Mouse (Mus musculus): ENCODE data around the gene Myocd. TPM values are rescaled to one million over a fixed set of nuclear protein-coding genes. Genes with fewer than 3 reads are reported as not detected.

The Myocd gene
- polyA plus RNA-seq, 1 experiment from 2014 or later: 53.2 TPM

GRCm38 (mm10) chr11:65250366-65250765 is 19.4 kb downstream of the Myocd start:
- H3K36me3 ChIP-seq: peaks cover 5% of the 10 kb centered on the region; the same call in 1 of the 2 replicates
- H3K4me1 ChIP-seq: peaks cover 43% of the 10 kb centered on the region
- H3K4me3 ChIP-seq: no peak overlapping the region
- no peak overlapping the region for H3K27ac ChIP-seq
- WGBS: 91% methylated on average over 4 of the region's 4 CpGs
- no peaks in the 10 kb centered on the region for H3K27me3 ChIP-seq (ENCODE audit: insufficient read depth, poor library complexity, severe bottlenecking)
- no peak for DNase-seq (ENCODE audit: low spot score)
- H3K9me3 ChIP-seq: no peaks in the 10 kb centered on the region

GRCm38 (mm10) chr11:65246301-65247054 is 23.3 kb downstream of the Myocd start:
- Histone ChIP-seq H3K27ac (no peak overlapping the region), H3K36me3 (peaks cover 6% of the 10 kb centered on the region; the same call in 1 of the 2 replicates), H3K27me3 (ENCODE audit: insufficient read depth, poor library complexity, severe bottlenecking) (no peaks in the 10 kb centered on the region), H3K4me3 (no peak overlapping the region), H3K9me3 (no peaks in the 10 kb centered on the region), H3K4me1 (peaks cover 33% of the 10 kb centered on the region; the same call in 1 of the 2 replicates)
- DNase-seq (ENCODE audit: low spot score): no peak
- WGBS: 71% methylated on average over 8 of the region's 8 CpGs

- peaks cover 39% of the 10 kb centered on the region; the same call in 1 of the 2 replicates for H3K4me1 ChIP-seq
- WGBS: 40% methylated on average over 3 of the region's 3 CpGs
- H3K4me3 ChIP-seq: no peak overlapping the region
- no peaks in the 10 kb centered on the region for H3K27me3 ChIP-seq (ENCODE audit: insufficient read depth, poor library complexity, severe bottlenecking)
- DNase-seq (ENCODE audit: low spot score): no peak
- no peaks in the 10 kb centered on the region for H3K9me3 ChIP-seq
- H3K36me3 ChIP-seq: peaks cover 6% of the 10 kb centered on the region
- H3K27ac ChIP-seq: peak overlapping the region; percentile 9
Observed at GRCm38 (mm10) chr11:65243593-65243992, 26.2 kb downstream of the Myocd start.

GRCm38 (mm10) chr11:65240521-65240920 is 29.3 kb downstream of the Myocd start:
- Histone ChIP-seq H3K27ac (no peak overlapping the region), H3K4me3 (no peak overlapping the region), H3K36me3 (peaks cover 6% of the 10 kb centered on the region; the same call in 1 of the 2 replicates), H3K9me3 (no peaks in the 10 kb centered on the region), H3K27me3 (ENCODE audit: insufficient read depth, poor library complexity, severe bottlenecking) (no peaks in the 10 kb centered on the region), H3K4me1 (peaks cover 45% of the 10 kb centered on the region)
- WGBS: 80% methylated on average over 7 of the region's 7 CpGs
- DNase-seq (ENCODE audit: low spot score): no peak

- Histone ChIP-seq H3K27me3 (ENCODE audit: insufficient read depth, poor library complexity, severe bottlenecking) (no peaks in the 10 kb centered on the region), H3K4me1 (peaks cover 38% of the 10 kb centered on the region), H3K36me3 (peaks cover 9% of the 10 kb centered on the region; the same call in 1 of the 2 replicates), H3K9me3 (no peaks in the 10 kb centered on the region), H3K27ac (no peak overlapping the region), H3K4me3 (no peak overlapping the region)
- no peak for DNase-seq (ENCODE audit: low spot score)
- WGBS: 83% methylated on average over 3 of the region's 3 CpGs
Observed at GRCm38 (mm10) chr11:65237896-65238295, 31.9 kb downstream of the Myocd start.

GRCm38 (mm10) chr11:65236907-65237306 is 32.9 kb downstream of the Myocd start:
- WGBS: 79% methylated on average over 2 of the region's 2 CpGs
- Histone ChIP-seq H3K9me3 (no peaks in the 10 kb centered on the region), H3K27me3 (ENCODE audit: insufficient read depth, poor library complexity, severe bottlenecking) (no peaks in the 10 kb centered on the region), H3K36me3 (peaks cover 12% of the 10 kb centered on the region; the same call in 1 of the 2 replicates), H3K4me1 (peaks cover 38% of the 10 kb centered on the region), H3K27ac (peak overlapping the region; percentile 67; the same call in 1 of the 2 replicates), H3K4me3 (no peak overlapping the region)
- no peak for DNase-seq (ENCODE audit: low spot score)

- 29% methylated on average over 2 of the region's 2 CpGs for WGBS
- Histone ChIP-seq H3K4me1 (peaks cover 36% of the 10 kb centered on the region), H3K27me3 (ENCODE audit: insufficient read depth, poor library complexity, severe bottlenecking) (no peaks in the 10 kb centered on the region), H3K4me3 (no peak overlapping the region), H3K9me3 (no peaks in the 10 kb centered on the region), H3K27ac (peak overlapping the region; percentile 67; the same call in 1 of the 2 replicates), H3K36me3 (peaks cover 25% of the 10 kb centered on the region; the same call in 1 of the 2 replicates)
- no peak for DNase-seq (ENCODE audit: low spot score)
Observed at GRCm38 (mm10) chr11:65235374-65235773, 34.4 kb downstream of the Myocd start.

GRCm38 (mm10) chr11:65231771-65232170 is 38.0 kb downstream of the Myocd start:
- H3K27me3 ChIP-seq (ENCODE audit: insufficient read depth, poor library complexity, severe bottlenecking): no peaks in the 10 kb centered on the region
- no peak overlapping the region for H3K4me3 ChIP-seq
- DNase-seq (ENCODE audit: low spot score): no peak
- no peak overlapping the region for H3K27ac ChIP-seq
- 71% methylated on average over 4 of the region's 4 CpGs for WGBS
- peaks cover 33% of the 10 kb centered on the region; the same call in 1 of the 2 replicates for H3K36me3 ChIP-seq
- H3K9me3 ChIP-seq: no peaks in the 10 kb centered on the region
- peaks cover 52% of the 10 kb centered on the region for H3K4me1 ChIP-seq

GRCm38 (mm10) chr11:65226766-65227165 is 43.0 kb downstream of the Myocd start:
- DNase-seq (ENCODE audit: low spot score): no peak
- Histone ChIP-seq H3K4me1 (peaks cover 45% of the 10 kb centered on the region), H3K4me3 (peak overlapping the region; percentile 5; the same call in 1 of the 2 replicates), H3K36me3 (peaks cover 60% of the 10 kb centered on the region), H3K27ac (peak overlapping the region; percentile 74), H3K9me3 (no peaks in the 10 kb centered on the region), H3K27me3 (ENCODE audit: insufficient read depth, poor library complexity, severe bottlenecking) (no peaks in the 10 kb centered on the region)
- 18% methylated on average over 10 of the region's 10 CpGs for WGBS

GRCm38 (mm10) chr11:65214954-65215629 is 54.7 kb downstream of the Myocd start:
- no peak for DNase-seq (ENCODE audit: low spot score)
- peak overlapping the region; percentile 39; the same call in 1 of the 2 replicates for H3K27ac ChIP-seq

GRCm38 (mm10) chr11:65213806-65214205 is 56.0 kb downstream of the Myocd start:
- no peaks in the 10 kb centered on the region for H3K27me3 ChIP-seq (ENCODE audit: insufficient read depth, poor library complexity, severe bottlenecking)
- no peak overlapping the region; the same call in 1 of the 2 replicates for H3K27ac ChIP-seq
- H3K9me3 ChIP-seq: no peaks in the 10 kb centered on the region
- peaks cover 27% of the 10 kb centered on the region for H3K36me3 ChIP-seq
- 93% methylated on average over 2 of the region's 2 CpGs for WGBS
- H3K4me1 ChIP-seq: peaks cover 58% of the 10 kb centered on the region
- no peak overlapping the region for H3K4me3 ChIP-seq
- no peak for DNase-seq (ENCODE audit: low spot score)

More at GRCm38 (mm10) chr11:65214954-65215629, 54.7 kb downstream of the Myocd start:
- no peaks in the 10 kb centered on the region for H3K27me3 ChIP-seq (ENCODE audit: insufficient read depth, poor library complexity, severe bottlenecking)
- H3K36me3 ChIP-seq: peaks cover 40% of the 10 kb centered on the region
- H3K4me3 ChIP-seq: no peak overlapping the region
- 68% methylated on average over 9 of the region's 9 CpGs for WGBS
- peaks cover 45% of the 10 kb centered on the region for H3K4me1 ChIP-seq
- H3K9me3 ChIP-seq: no peaks in the 10 kb centered on the region

GRCm38 (mm10) chr11:65211701-65212100 is 58.1 kb downstream of the Myocd start:
- H3K4me1 ChIP-seq: peaks cover 79% of the 10 kb centered on the region
- H3K36me3 ChIP-seq: peaks cover 9% of the 10 kb centered on the region
- no peak overlapping the region for H3K4me3 ChIP-seq
- H3K27ac ChIP-seq: peak overlapping the region; percentile 37; the same call in 1 of the 2 replicates
- no peaks in the 10 kb centered on the region for H3K9me3 ChIP-seq
- no peaks in the 10 kb centered on the region for H3K27me3 ChIP-seq (ENCODE audit: insufficient read depth, poor library complexity, severe bottlenecking)
- no peak for DNase-seq (ENCODE audit: low spot score)
- WGBS: 82% methylated on average over 6 of the region's 6 CpGs

GRCm38 (mm10) chr11:65209441-65209840 is 60.3 kb downstream of the Myocd start:
- no peak overlapping the region; the same call in 1 of the 2 replicates for H3K4me3 ChIP-seq
- H3K27ac ChIP-seq: peak overlapping the region; percentile 77
- no peaks in the 10 kb centered on the region for H3K27me3 ChIP-seq (ENCODE audit: insufficient read depth, poor library complexity, severe bottlenecking)
- 4% methylated on average over 6 of the region's 6 CpGs for WGBS
- H3K36me3 ChIP-seq: peaks cover 9% of the 10 kb centered on the region
- peaks cover 84% of the 10 kb centered on the region for H3K4me1 ChIP-seq
- DNase-seq (ENCODE audit: low spot score): peak; percentile 96
- no peaks in the 10 kb centered on the region for H3K9me3 ChIP-seq
